Mouse (Mus musculus): ENCODE measurements around the gene Nln.

The Nln gene

GRCm38 (mm10) chr13:104048835-104049234, 60.6 kb downstream of the Nln start:
- ATAC-seq (ENCODE audit: insufficient number of reproducible peaks, low FRiP score, low TSS enrichment), result no peak

GRCm38 (mm10) chr13:104045108-104045507, 64.3 kb downstream of the Nln start:
- no peak for ATAC-seq (ENCODE audit: insufficient number of reproducible peaks, low FRiP score, low TSS enrichment)

- no peak for ATAC-seq (ENCODE audit: insufficient number of reproducible peaks, low FRiP score, low TSS enrichment)
These were observed 65.1 kb downstream of the Nln start for GRCm38 (mm10) chr13:104044332-104044731.

GRCm38 (mm10) chr13:104042738-104043137, 66.7 kb downstream of the Nln start:
- no peak for ATAC-seq (ENCODE audit: insufficient number of reproducible peaks, low FRiP score, low TSS enrichment)

- ATAC-seq (ENCODE audit: insufficient number of reproducible peaks, low FRiP score, low TSS enrichment), result no peak
These were observed 67.9 kb downstream of the Nln start for GRCm38 (mm10) chr13:104041481-104041880.

GRCm38 (mm10) chr13:104040950-104041349, 68.5 kb downstream of the Nln start:
- ATAC-seq (ENCODE audit: insufficient number of reproducible peaks, low FRiP score, low TSS enrichment), result no peak

DNA sequence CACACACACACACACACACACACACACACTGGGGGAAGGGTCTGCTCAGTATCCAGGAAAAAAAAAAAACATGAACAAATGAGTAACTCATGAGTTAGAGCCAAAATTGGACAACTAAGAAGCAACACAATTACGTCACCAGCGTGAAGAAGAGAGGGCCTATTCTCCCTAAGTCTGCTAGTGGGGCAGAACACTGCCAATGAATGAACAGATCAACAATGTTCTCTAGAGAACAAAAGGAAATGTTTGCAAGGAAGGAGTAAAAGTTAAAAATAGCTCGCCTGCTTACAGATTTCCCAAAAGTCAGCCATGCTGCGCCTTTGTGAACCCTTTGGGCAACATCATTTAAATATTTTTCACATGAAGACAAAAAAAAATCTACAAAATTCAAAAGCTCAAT, 69.6 kb downstream of the Nln start:
- ATAC-seq (ENCODE audit: insufficient number of reproducible peaks, low FRiP score, low TSS enrichment), result no peak

GRCm38 (mm10) chr13:104038891-104039290, 70.5 kb downstream of the Nln start:
- ATAC-seq (ENCODE audit: insufficient number of reproducible peaks, low FRiP score, low TSS enrichment), result no peak

DNA sequence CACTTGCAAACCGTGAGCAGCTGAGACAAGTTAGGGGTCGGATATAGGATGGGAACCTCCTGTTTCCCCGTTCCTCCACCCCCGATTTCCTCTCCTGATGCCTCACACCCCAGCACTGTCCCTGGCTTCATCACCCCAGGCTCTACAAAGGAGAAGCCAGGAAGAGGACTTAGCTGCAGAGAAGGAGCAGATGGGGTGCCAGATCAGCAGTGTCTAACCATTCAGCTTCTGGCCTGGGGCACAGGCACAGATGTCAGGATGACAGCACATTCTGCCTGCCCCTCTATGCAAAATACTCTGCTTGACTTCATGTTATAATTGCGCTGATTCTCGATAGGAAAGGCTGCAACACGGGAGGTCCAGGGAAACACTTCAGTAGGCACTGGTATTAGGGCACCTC, 71.1 kb downstream of the Nln start:
- no peak for ATAC-seq (ENCODE audit: insufficient number of reproducible peaks, low FRiP score, low TSS enrichment)

- no peak for ATAC-seq (ENCODE audit: insufficient number of reproducible peaks, low FRiP score, low TSS enrichment)
These were observed 71.7 kb downstream of the Nln start for GRCm38 (mm10) chr13:104037531-104038290.

DNA sequence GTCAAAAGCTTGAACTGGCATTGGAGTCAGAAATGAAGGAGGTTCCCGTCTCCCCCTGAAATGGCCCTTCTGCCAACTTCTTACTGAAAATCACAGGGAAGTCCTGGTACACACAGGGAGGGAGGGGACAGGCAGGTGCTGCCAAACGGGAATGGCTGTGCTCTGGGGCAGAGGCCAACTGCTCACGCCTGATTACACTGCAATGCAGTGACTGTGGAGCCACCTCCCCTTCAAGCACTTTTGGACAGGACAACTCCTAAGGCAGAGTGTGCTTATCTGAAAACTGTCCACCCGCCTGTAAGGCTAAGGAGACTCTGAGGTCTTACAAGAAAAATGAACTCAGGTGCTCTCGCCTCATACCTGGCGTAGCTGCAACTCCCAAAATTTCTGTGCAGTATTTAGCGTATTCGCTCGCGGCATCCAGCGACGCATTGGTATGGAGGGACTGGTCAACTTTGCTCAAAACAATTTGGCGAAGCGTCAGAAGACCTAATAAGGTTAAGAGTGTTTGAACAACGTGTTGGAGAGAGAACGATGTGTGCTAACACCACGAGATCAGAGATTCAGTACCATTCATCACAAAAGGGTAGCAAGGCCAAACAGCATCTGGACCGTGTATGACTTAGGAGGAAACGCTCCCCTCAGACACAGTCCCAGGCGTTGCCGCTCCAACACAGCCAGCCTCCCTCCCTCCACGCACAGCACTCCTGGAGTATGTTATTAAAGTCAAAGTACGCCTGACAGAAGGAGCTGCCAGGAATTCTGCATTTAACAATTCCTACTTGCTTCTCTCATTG, 72.7 kb downstream of the Nln start:
- ATAC-seq (ENCODE audit: insufficient number of reproducible peaks, low FRiP score, low TSS enrichment), result 0 out of 2 replicates have a peak, but pooled peaks have one; percentile 22

- no peak for ATAC-seq (ENCODE audit: insufficient number of reproducible peaks, low FRiP score, low TSS enrichment)
These were observed 73.8 kb downstream of the Nln start for GRCm38 (mm10) chr13:104035651-104036050.

- no peak for ATAC-seq (ENCODE audit: insufficient number of reproducible peaks, low FRiP score, low TSS enrichment)
These were observed 74.6 kb downstream of the Nln start for GRCm38 (mm10) chr13:104034854-104035253.

GRCm38 (mm10) chr13:104032620-104033133, 76.7 kb downstream of the Nln start:
- ATAC-seq (ENCODE audit: insufficient number of reproducible peaks, low FRiP score, low TSS enrichment), result no peak

GRCm38 (mm10) chr13:104031821-104032331, 77.5 kb downstream of the Nln start:
- ATAC-seq (ENCODE audit: insufficient number of reproducible peaks, low FRiP score, low TSS enrichment), result no peak

- ATAC-seq (ENCODE audit: insufficient number of reproducible peaks, low FRiP score, low TSS enrichment), result no peak
These were observed 78.5 kb downstream of the Nln start for GRCm38 (mm10) chr13:104030956-104031355.

DNA sequence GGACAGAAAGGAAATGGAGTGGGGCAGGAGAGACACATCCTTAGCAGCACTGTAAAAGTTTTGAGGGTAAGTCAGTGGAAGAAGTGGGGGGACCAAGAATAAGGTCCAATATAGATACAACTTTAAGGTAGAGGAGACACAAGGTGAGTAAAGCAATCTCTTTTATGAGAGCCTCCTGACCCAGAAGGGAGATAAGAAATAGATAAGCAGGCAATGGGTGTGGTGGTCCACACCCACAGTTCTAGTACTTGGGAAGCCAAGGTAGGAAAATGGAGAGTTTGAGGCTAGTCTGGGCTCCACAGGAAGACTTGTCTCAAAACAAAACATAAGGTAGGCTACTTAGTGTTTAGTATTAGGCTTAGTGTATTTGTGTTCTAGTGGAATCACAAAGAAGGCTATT, 79.9 kb downstream of the Nln start:
- ATAC-seq (ENCODE audit: insufficient number of reproducible peaks, low FRiP score, low TSS enrichment), result no peak

- no peak for ATAC-seq (ENCODE audit: insufficient number of reproducible peaks, low FRiP score, low TSS enrichment)
These were observed 80.3 kb downstream of the Nln start for GRCm38 (mm10) chr13:104029089-104029488.

DNA sequence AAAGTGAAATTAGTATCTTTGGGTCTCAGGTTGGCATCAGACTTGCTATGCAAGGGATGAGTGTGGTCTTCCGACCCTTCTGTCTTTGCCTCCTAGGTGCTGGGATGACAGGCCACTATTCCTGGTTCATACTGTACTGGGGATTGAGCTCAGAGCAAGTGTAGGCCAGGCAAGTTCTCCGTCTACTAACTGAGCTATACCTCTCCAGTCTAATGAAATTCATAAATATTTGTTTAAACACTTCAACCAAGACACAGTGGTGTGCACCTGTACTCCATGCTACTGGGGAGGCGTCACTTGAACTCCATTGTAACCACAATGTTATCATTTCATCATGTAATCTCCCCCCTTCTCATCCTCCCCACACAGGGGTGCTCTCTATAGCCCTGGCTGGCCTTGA, 82.9 kb downstream of the Nln start:
- ATAC-seq (ENCODE audit: insufficient number of reproducible peaks, low FRiP score, low TSS enrichment), result no peak

GRCm38 (mm10) chr13:104025710-104025995, 83.8 kb downstream of the Nln start:
- no peak for ATAC-seq (ENCODE audit: insufficient number of reproducible peaks, low FRiP score, low TSS enrichment)
